Mouse (Mus musculus): ENCODE measurements at regions not wholly inside any gene's neighbourhood (a gene's known extent, or its start where the extent isn't known, plus 50 kb on each side); places are given as distances from the start of the nearest gene placed in this dataset.

DNA sequence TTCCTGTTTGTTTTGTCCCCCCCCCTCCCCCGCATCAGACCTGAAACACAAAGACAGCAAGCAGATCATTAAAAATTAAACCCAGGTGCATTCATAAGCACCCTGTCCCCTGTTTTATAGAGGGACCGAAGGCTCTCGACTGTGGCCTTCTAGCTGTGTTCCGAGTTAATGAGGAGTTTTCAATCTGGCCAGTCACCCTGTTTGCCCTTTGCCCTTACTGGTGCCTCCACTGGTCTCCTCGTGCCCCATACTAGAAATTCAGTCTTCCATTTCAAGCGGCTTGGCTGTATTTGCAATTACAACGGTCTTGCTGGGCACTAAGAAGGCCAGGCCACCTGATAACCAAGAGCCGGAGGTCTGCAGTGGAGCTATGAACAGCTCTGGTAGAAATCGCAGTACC is 190.9 kb upstream of the Tbc1d5 start:
- TF ChIP-seq CTCF (IDR thresholded peaks at IDR 0.05; ENCODE audit: insufficient read depth, low read depth, low read length) (no peak), POLR2A (IDR thresholded peaks at IDR 0.05; ENCODE audit: insufficient read depth, low read depth, low read length) (no peak)
